8 mouse cellular contexts compared by ENCODE assay signal in the genomic region with DNA sequence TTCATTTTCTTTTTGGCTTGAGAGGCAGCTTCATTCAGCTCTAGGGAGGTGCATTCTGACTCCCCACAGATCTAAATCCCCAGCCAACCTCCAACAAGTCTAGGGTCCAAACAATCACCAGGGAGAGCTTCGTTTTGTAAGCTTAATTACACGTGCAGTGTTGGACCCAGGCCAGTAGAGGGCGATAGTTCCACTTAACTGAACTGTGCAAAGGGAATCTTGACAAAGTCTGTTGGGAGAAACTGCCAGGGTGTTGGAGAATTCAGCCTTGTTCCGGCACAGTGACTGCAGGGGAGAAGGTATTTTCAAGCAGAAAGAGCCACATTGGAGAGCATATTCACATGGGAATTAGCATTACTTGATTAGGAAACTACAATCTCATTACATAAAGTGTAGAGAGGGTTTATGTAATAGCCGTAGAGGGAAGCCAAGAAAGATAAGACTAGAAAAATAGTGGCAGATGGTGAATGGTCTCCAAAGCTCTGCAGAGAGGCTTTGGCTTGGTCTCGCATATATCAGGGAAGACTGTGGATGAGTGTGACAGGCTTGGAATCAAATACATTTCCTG.
DNase-seq lines count a peak whose midpoint lies in the region; ATAC-seq and TF ChIP-seq lines count a peak whose summit lies in the region.

No protein-coding gene starts in this region.

- 0 out of 2 replicates have a peak, but pooled peaks cover 2% of the 10 kb centered on the region for H3K4me1 ChIP-seq in kidney, embryonic 14.5 days (ENCODE audit: control insufficient read depth, insufficient read depth, low read length)
- no peaks in the 10 kb centered on the region; the same call in 1 of the 2 replicates for H3K4me1 ChIP-seq in limb, embryonic 14.5 days (ENCODE audit: control insufficient read depth, insufficient read depth, low read length)
- H3K4me1 ChIP-seq in neural tube, embryonic 12.5 days: no peaks in the 10 kb centered on the region

- no peak overlapping the region for H3K27ac ChIP-seq in kidney, embryonic 14.5 days (ENCODE audit: low read depth, low read length)
- H3K27ac ChIP-seq in limb, embryonic 14.5 days (replicated peaks; ENCODE audit: low read depth, low read length): no peak overlapping the region
- H3K27ac ChIP-seq in neural tube, embryonic 12.5 days: no peak overlapping the region

- H3K9ac ChIP-seq in kidney, embryonic 14.5 days (ENCODE audit: low read depth, low read length): no peak overlapping the region
- no peak overlapping the region for H3K9ac ChIP-seq in limb, embryonic 14.5 days (ENCODE audit: low read depth, low read length, severe bottlenecking)
- H3K9ac ChIP-seq in neural tube, embryonic 12.5 days: no peak overlapping the region

- H3K27me3 ChIP-seq in kidney, embryonic 14.5 days (ENCODE audit: control insufficient read depth, insufficient read depth, low read length): no peaks in the 10 kb centered on the region
- no peaks in the 10 kb centered on the region for H3K27me3 ChIP-seq in limb, embryonic 14.5 days (ENCODE audit: control insufficient read depth, insufficient read depth, low read length)
- no peaks in the 10 kb centered on the region for H3K27me3 ChIP-seq in neural tube, embryonic 12.5 days (replicated peaks)

- WGBS in kidney, embryonic 14.5 days: 20% methylated on average over 6 of the region's 6 CpGs
- WGBS in limb, embryonic 14.5 days: 27% methylated on average over 6 of the region's 6 CpGs
- WGBS in neural tube, embryonic 12.5 days: 23% methylated on average over 6 of the region's 6 CpGs

- no peaks in the 10 kb centered on the region for H3K36me3 ChIP-seq in kidney, embryonic 14.5 days (ENCODE audit: control insufficient read depth, insufficient read depth, low read length)
- H3K36me3 ChIP-seq in limb, embryonic 14.5 days (ENCODE audit: control insufficient read depth, insufficient read depth, low read length): no peaks in the 10 kb centered on the region
- H3K36me3 ChIP-seq in neural tube, embryonic 12.5 days: no peaks in the 10 kb centered on the region

- no peak overlapping the region for H3K4me3 ChIP-seq in kidney, embryonic 14.5 days (ENCODE audit: low read length)
- no peak overlapping the region for H3K4me3 ChIP-seq in limb, embryonic 14.5 days (replicated peaks; ENCODE audit: low read length)
- no peak overlapping the region for H3K4me3 ChIP-seq in neural tube, embryonic 12.5 days

- peak; percentile 78 for ATAC-seq in kidney, embryonic 14.5 days (ENCODE audit: low FRiP score, low TSS enrichment)
- ATAC-seq in limb, embryonic 14.5 days (ENCODE audit: low FRiP score, low read depth): no peak
- peak; percentile 78; the same call in 1 of the 2 replicates for ATAC-seq in neural tube, embryonic 12.5 days (ENCODE audit: low FRiP score, low read depth)

- H3K9me3 ChIP-seq in kidney, embryonic 14.5 days (ENCODE audit: control insufficient read depth, low read length): no peaks in the 10 kb centered on the region
- H3K9me3 ChIP-seq in limb, embryonic 14.5 days (ENCODE audit: control insufficient read depth, low read length): no peaks in the 10 kb centered on the region
- no peaks in the 10 kb centered on the region for H3K9me3 ChIP-seq in neural tube, embryonic 12.5 days

- no peak for TF ChIP-seq POLR2A in limb, embryonic 14.5 days (IDR thresholded peaks at IDR 0.05; ENCODE audit: borderline replicate concordance, extremely low read depth, insufficient read depth, insufficient read length)

- peak; percentile 18 for DNase-seq in 3134 (ENCODE audit: extremely low read depth, insufficient read length, low spot score)
- peak; percentile 72 for DNase-seq in adrenal gland, adult 2 months
- DNase-seq in embryo, embryonic 11.5 days (ENCODE audit: low read depth, low spot score): peak; percentile 52
- DNase-seq in heart, adult 8-10 months (ENCODE audit: low spot score): peak; percentile 71
- DNase-seq in limb, embryonic 14.5 days (ENCODE audit: low spot score): peak; percentile 51
- DNase-seq in testis, postnatal 10 days (ENCODE audit: low spot score): peak; percentile 80

- H3K4me2 ChIP-seq in kidney, embryonic 14.5 days (replicated peaks; ENCODE audit: low read depth, low read length): no peak overlapping the region
- no peak overlapping the region for H3K4me2 ChIP-seq in limb, embryonic 14.5 days (replicated peaks; ENCODE audit: low read depth, low read length, severe bottlenecking)
- H3K4me2 ChIP-seq in neural tube, embryonic 12.5 days (replicated peaks): no peak overlapping the region

Comparison
In these comparisons a context has a peak if more than half of its experiments do, and no peak if none do; other contexts are left out.
1. DNase-seq: peak in every context shown above with its lines; median percentile 80 in testis, postnatal 10 days; 72 in adrenal gland, adult 2 months; 71 in heart, adult 8-10 months; 52 in embryo, embryonic 11.5 days; 51 in limb, embryonic 14.5 days; 18 in 3134.